Mouse (Mus musculus) megakaryocyte, embryonic 14.5 days (primary cell): ENCODE data around the gene Fam178b. TPM values are rescaled to one million over a fixed set of nuclear protein-coding genes. Genes with fewer than 3 reads are reported as not detected.
"Not testable (repeated sequence)": the region's sequence is repeated elsewhere in the genome, so short reads cannot be mapped to it uniquely, and the experiment has no call there.

Experiments
- H3K27me3 ChIP-seq: replicated peaks from 2 replicates; pipeline ENCODE3; 2012; ENCODE audit warnings: inconsistent platforms
- H3K36me3 ChIP-seq: replicated peaks from 2 replicates; pipeline ENCODE3; 2012; ENCODE audit warnings: low read length, inconsistent platforms, mixed read lengths
- H3K4me1 ChIP-seq: 2 replicates; pipeline ENCODE4 v1.6.1; 2012; ENCODE audit warnings: inconsistent platforms
- H3K4me3 ChIP-seq: replicated peaks from 2 replicates; pipeline ENCODE3; 2012; ENCODE audit warnings: moderate library complexity, mild to moderate bottlenecking, inconsistent platforms
- H3K9me3 ChIP-seq: 2 replicates; pipeline ENCODE4 v1.6.1; 2012; ENCODE audit warnings: inconsistent platforms
- FLI1 ChIP-seq: IDR thresholded peaks from 2 replicates; pipeline ENCODE4 v1.6.1; 2012; ENCODE audit warnings: low read length, inconsistent platforms, mixed read lengths
- GATA1 ChIP-seq: IDR thresholded peaks from 3 replicates; pipeline ENCODE4 v1.6.1; 2012; ENCODE audit warnings: mixed read lengths, low read length, inconsistent platforms, borderline replicate concordance
- polyA plus RNA-seq: library from polyadenylated mRNA; stranded (reverse); fragments of >175 nt; gene quantifications from 2 replicates; pipeline ENCODE4 v1.2.3, GENCODE M21; 2012; ENCODE audit warnings: low replicate concordance; ENCODE audit not compliant: insufficient read depth

The Fam178b gene
- polyA plus RNA-seq, 1 experiment: 2.0 TPM

GRCm38 (mm10) chr1:36672648-36673350 lies 10.2 kb downstream of the Fam178b start:
- Histone ChIP-seq H3K27me3 (peaks cover 52% of the 10 kb centered on the region), H3K36me3 (no peaks in the 10 kb centered on the region), H3K4me3 (no peak overlapping the region), H3K9me3 (no peaks in the 10 kb centered on the region), H3K4me1 (peaks cover 4% of the 10 kb centered on the region; the same call in 1 of the 2 replicates)
- TF ChIP-seq FLI1 (no peak), GATA1 (no peak)

GRCm38 (mm10) chr1:36671260-36671659 lies 11.7 kb downstream of the Fam178b start:
- H3K4me1 ChIP-seq: peaks cover 4% of the 10 kb centered on the region; the same call in 1 of the 2 replicates
- no peaks in the 10 kb centered on the region for H3K36me3 ChIP-seq
- H3K9me3 ChIP-seq: no peaks in the 10 kb centered on the region
- no peak for TF ChIP-seq GATA1
- TF ChIP-seq FLI1: no peak
- no peak overlapping the region for H3K4me3 ChIP-seq
- H3K27me3 ChIP-seq: peaks cover 47% of the 10 kb centered on the region

DNA sequence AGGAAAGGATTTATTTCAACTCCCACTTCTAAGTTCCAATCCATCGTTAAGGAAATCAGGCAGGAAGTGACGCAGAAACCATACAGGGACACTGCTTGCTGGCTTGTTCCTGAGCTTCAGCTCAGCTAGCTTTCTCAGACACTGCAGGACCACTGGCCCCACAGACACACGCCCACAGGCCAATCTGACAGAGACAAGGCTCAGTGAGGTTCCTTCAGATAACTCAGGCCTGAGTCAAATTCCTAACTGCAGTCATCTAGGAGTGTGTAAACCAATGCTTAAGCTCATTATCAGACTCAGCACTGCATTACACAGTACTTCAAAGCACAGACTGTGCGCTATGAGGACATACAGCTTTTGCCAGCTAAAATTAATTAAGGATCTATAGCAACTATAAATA lies 12.7 kb downstream of the Fam178b start:
- Histone ChIP-seq H3K9me3 (no peaks in the 10 kb centered on the region), H3K4me1 (peaks cover 4% of the 10 kb centered on the region; the same call in 1 of the 2 replicates), H3K36me3 (no peaks in the 10 kb centered on the region), H3K4me3 (no peak overlapping the region), H3K27me3 (peaks cover 40% of the 10 kb centered on the region)
- TF ChIP-seq GATA1 (no peak), FLI1 (no peak)

- not testable (repeated sequence) for H3K4me3 ChIP-seq, H3K9me3 ChIP-seq, H3K4me1 ChIP-seq, H3K36me3 ChIP-seq
- H3K27me3 ChIP-seq: peaks cover 26% of the 10 kb centered on the region
Observed at GRCm38 (mm10) chr1:36668007-36668406, 15.0 kb downstream of the Fam178b start.

GRCm38 (mm10) chr1:36665934-36666333 lies 17.0 kb downstream of the Fam178b start:
- H3K36me3 ChIP-seq: no peaks in the 10 kb centered on the region
- H3K4me1 ChIP-seq: peaks cover 4% of the 10 kb centered on the region; the same call in 1 of the 2 replicates
- H3K27me3 ChIP-seq: peaks cover 22% of the 10 kb centered on the region
- H3K9me3 ChIP-seq: no peaks in the 10 kb centered on the region
- no peak overlapping the region for H3K4me3 ChIP-seq
- TF ChIP-seq GATA1 (no peak), FLI1 (no peak)

DNA sequence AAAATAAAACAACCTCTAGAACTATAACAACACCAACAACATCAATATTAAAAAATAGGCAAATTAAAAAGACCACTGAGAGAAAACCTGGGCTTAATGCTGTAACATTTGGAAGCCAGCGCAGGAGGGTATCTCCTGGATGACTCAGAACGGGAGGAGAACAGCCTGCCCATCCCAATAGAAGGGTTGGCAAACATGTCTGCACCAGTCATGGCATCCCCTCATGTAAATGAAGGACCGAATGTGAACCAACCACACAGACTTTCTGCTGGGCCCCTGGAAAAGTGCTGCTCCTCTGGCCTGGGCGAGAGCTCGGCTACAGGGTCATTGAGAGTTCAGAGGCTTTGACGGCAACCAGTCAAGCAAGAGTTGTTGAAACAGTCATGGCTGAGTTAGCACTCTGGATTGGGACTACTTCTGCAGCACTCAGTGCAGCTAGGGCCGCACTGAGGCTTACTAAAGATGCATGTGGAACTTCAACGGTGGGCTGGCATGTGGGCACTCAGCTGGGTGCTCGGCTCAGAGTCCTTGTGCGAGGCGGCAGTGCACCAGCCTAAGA lies 17.7 kb downstream of the Fam178b start:
- Histone ChIP-seq H3K9me3 (no peaks in the 10 kb centered on the region), H3K36me3 (no peaks in the 10 kb centered on the region), H3K4me3 (no peak overlapping the region), H3K27me3 (peaks cover 27% of the 10 kb centered on the region), H3K4me1 (peaks cover 2% of the 10 kb centered on the region; the same call in 1 of the 2 replicates)
- no peak for TF ChIP-seq FLI1

- TF ChIP-seq GATA1 (no peak), FLI1 (no peak)
- Histone ChIP-seq H3K36me3 (no peaks in the 10 kb centered on the region), H3K27me3 (peaks cover 21% of the 10 kb centered on the region), H3K4me3 (no peak overlapping the region), H3K4me1 (no peaks in the 10 kb centered on the region), H3K9me3 (no peaks in the 10 kb centered on the region)
Observed at GRCm38 (mm10) chr1:36664457-36664856, 18.5 kb downstream of the Fam178b start.

GRCm38 (mm10) chr1:36658621-36659399 lies 24.2 kb downstream of the Fam178b start:
- H3K36me3 ChIP-seq: no peaks in the 10 kb centered on the region
- peaks cover 27% of the 10 kb centered on the region for H3K4me1 ChIP-seq
- H3K9me3 ChIP-seq: no peaks in the 10 kb centered on the region
- TF ChIP-seq GATA1: no peak
- TF ChIP-seq FLI1: no peak
- H3K4me3 ChIP-seq: no peak overlapping the region
- H3K27me3 ChIP-seq: peaks cover 25% of the 10 kb centered on the region

DNA sequence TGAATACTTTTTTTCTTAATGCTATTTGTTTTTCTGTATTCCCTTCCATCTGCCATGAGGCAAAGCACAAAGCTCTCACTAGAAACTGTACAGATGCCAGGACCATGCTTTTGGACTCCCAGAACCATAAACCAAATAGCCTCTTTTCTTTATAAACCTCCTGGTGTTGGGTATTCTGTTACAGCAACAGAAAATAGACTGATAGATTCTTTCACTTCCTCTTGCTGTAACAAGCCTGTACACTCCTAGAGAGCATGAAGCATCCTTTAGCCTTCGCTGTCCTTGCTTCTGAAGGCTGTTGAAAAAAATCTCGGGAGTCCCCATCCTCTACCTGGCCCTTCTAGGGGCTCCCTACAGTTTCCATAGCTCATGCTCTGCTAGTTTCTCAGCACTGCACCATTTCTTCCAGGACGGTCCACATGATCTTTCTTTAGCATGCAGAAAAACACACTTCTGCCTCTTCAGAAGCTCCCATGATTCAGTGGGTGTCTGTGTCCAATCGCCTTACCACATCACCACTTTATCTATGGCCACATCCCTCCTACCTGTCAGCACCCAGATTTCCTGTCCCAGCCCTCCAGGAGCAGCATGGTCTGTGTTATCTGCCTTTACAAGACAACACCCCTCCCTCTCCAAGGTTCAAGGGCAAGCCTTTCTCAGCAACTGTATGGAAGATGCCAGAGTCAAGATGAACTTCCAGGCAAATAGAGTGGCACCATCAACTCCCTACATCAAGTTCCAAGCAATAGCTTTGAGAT lies 25.1 kb downstream of the Fam178b start:
- Histone ChIP-seq H3K36me3 (no peaks in the 10 kb centered on the region), H3K4me3 (no peak overlapping the region), H3K9me3 (no peaks in the 10 kb centered on the region), H3K4me1 (peaks cover 27% of the 10 kb centered on the region), H3K27me3 (peaks cover 25% of the 10 kb centered on the region)
- TF ChIP-seq GATA1 (no peak), FLI1 (no peak)
